Mouse (Mus musculus): ENCODE measurements around the gene Ranbp10.
A peak's percentile ranks its signal among the peaks of the same experiment; 100 is the strongest.

Ranbp10 gene

DNA sequence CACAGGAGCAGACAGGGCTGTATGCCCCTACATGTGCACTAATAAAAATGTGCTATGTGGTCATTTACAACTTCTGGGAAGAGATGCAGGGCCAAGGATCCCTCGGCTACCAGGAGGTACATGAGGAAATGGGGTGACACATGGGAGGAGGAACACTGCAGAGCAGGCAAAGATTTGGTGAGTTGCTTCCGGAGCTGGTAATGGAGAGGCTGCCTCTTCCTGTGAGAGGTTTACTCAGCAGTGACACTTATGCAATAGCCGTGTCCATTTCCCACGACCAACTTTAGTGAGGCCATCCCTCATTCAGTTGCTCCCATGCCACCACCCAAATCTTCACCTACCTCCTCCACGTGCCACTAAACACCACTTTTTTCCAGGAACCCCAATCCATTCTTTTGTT is 46.9 kb downstream of the Ranbp10 start:
- no peak for DNase-seq

DNA sequence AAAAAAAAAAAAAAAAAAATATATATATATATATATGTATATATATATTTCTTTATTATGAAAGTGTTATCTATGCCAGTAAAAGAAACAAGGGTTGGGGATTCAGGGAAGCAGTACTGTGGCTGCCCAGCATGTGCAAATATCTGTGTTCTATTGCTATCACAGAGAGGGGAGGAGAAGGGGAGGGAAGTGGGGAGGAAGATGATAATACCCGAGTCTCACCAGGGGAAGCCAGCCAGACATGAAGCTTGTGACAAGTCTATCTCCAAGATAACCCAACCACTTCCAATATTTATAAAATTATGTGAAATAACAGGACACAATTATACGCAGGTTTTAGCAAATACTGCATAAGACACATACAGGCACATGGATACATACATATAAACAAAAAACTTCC is 49.3 kb downstream of the Ranbp10 start:
- DNase-seq, result no peak

DNA sequence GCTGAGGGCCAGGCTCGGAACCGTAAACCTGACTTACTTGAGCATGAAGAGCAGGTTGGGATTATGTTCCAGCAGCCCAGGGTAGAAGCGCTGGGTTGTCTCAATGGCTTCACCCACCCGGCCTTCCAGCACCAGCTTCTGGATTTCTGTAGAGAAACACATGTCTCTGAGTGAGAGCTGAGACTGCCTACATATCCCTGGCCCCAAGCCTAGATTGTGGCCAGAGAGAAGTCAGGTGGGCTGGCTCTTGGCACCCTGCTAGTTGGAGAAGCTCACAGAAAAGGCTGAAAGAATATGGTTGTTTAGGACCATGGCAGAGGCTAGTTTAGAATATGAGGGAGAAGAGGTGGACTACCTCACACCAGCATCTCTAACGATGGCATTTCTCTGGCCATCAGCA is 52.7 kb downstream of the Ranbp10 start:
- DNase-seq, result no peak

DNA sequence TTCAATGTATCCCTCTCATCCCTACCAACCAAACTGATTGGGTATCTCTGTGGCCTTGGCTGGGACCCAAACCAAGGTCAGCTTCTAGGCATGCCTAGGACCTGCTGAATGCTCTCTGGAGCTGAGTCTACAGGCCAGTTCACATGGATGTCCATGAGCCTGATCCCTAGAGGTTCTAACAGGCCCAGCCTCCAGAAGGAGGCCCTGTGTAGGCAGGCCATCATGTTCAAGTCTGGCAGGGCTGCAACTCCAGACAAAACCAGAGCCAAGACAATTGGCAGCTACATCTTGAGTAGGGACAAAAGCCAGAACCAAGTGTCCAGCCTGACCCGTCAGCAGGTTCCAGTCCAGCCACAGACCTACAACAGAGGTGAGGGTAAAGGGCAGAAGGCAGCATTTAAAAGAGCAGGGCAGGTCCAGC is 53.7 kb downstream of the Ranbp10 start:
- no peak for DNase-seq

DNA sequence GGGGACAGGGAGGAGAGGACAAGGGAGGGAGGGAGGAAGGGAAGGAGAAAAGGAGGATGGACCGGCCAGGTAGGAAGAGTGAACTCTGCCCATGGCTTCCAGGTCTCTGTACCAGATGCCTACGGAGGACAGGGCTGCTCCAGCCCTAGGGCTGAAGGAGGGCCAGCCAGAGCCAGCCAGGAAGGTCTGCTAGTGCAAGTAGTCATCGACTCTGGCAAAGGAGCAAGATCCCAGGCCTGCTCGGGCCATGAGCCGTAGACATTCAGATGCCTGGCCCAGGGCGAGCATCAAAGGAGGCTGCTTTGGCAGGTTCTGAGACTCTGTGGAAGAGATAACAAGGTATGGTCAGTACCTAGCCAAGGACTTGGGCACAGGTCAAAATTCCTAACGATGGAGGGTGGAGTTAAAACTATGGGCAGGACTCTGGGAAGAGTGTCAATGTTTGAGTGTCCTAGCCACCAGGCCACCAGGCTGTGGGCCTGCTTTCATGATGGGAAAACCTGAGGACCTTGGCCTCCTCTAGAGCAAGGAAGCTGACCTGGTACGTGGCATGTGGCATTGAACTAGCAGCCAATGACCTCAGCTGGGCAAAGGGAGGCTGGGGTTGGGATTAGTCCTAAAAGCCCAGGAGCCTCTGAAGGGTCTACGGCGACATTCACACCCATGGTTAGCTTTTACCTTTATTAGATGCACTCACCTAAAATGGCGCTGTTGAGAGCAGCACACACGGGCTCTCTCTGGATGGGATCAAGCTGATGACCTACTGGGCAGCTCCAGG is 55.6 kb downstream of the Ranbp10 start:
- no peak for DNase-seq

DNA sequence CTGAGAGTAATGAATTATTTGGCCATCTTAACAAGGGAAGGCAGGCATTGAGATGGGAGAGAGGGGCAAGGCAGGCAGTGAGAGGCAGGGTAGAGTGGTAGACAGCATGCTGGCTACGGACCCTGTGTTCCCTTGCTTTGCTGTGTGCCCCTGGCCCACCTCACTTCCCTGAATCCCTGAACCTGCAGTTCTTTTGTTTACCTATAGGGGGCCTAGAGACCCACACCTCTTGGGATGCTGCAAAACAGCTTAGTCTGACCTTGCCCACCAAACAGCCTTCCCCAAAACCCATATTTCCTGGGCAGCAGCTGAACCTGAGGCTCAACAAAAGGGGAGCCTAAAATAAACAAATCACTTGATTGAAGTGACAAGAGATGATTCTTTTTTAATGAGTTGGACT is 56.5 kb downstream of the Ranbp10 start:
- DNase-seq, result no peak

DNA sequence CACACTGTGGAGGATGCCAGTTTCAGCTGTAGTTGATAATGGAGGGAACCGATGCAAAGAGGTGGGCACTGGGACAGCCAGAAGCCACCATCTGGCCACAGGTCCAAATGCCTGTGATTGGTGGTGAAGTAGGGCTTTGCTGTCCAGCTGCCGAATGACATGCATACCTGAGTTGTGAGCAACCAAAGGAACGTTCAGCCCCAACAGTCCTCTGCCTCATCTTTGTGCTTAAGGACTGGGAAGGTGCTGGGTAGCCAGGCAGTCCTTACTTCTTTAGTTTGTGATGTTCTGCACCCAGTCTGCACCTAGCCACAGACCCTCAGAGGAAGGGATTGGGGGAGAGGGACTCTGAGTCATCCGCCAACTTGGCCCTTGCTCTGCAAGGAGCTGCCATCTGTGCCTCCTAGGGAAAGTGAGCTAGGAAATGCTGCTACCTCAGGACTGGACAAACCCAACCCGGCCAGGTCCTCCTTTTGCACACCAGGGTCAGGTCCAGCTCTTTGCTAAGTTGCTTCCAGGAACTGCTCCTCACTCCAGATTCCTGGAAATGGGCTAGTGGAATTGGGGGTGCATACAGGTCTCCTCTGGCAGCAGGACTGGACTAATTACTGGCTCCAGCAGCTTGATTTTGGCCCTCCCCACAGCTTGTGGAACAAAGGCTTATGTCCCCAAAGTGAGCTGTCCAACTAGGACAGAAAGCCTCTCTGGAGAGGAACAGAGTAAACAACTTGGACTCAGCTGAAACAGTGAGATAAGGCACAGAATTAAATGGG is 58.5 kb downstream of the Ranbp10 start:
- no peak for DNase-seq

DNA sequence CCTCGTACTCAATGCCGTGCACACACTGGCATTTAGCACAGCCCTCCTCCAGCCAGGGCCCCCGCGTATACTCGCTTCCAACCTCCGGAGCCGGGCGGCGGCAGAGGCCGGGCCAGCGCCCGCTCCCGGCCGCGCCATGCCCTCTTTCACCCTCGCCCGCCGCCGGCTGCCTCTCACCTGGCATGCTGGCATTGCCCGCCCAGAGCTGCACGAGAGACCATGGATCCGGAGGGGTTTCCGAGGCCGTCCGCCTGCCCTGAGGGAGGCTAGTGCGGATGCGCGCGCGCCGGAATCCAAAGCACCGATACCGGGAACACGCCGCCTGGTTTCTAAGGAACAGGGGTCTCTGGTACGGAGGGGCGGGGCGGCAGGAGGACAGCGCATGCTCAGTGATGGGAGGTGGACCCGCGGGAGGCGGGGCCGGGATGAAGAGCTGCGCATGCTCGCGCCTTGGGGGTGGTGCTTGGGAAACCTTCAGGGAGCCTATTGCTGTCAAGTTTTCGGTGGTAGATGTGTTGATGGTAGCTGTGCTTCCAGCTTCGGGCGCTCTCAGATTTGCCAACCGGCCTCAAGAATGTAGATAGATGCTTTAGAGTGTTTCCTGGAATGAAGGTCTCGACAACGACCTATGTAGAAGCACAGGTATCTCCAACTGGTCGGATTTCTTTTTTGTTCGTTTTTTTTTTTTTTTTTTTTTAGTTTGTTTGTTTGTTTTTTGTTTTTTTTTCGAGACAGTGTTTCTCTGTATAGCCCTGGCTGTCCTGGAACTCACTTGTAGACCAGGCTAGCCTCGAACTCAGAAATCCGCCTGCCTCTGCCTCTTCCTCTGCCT is 68.7 kb downstream of the Ranbp10 start, which contains the start of gene Gfod2:
Gfod2 (minus strand) TSS at position 388 of the 832 bp plus-strand sequence.
- DNase-seq, result peak; percentile 98

DNA sequence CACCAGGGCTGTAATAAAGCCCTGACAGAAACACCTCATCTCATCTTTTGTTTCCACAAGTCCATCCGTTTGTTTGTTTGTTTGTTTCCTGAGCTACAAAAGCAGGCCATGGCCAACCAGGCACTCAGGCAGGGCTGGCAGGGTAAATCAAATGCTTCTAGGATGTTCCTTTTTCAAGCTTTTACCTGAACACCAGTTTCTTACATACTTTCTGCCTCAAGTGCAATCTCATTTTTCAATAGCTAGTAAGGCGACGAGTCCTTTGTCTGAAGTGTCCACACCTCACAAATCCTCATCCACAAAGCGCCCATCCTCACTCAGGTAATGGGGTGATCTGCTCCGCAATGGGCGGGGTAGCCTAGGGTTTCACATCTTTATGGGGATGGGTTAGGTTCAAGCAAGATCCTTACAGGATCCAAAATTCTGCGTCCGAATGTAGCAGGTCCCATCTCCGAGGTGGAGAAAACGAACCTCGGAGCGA is 69.3 kb downstream of the Ranbp10 start:
- DNase-seq, result no peak

DNA sequence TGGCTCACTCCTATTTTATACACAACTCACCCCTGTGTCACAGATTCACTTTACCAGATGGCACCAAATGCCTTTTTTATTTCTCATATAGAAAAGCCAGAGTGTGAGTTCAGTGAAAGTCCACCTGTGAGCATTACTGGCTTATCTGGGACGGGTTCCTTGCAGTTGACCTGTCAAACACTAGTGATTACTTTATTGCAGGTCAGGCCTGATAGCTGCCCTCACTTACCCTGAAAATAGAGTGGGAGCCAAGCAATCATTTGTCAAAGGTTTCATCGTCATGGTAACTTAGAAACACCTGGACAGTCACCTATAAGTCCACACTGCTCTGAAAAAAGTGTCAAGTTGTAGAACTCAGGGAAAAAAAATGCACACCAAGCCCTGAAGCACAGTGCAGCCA is 72.5 kb downstream of the Ranbp10 start:
- no peak for DNase-seq

DNA sequence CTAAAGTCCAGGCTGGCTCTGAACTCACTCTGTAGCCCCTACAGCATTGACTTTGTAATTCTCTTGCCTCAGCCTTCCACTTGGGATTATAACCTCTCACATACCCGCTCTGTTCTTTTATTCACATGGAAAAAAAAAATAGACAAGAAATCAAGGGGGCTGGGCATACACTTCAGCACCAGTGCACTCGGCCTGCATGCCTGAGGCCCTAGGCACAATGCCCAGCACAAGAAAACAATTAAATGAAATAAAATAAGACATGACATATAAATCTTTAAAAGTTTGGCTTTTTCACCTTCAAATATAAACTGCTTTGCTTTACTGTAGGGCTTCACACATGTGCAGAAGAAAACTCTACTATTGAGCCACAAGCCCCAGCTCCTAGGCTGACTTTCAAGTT is 73.2 kb downstream of the Ranbp10 start:
- DNase-seq, result no peak

DNA sequence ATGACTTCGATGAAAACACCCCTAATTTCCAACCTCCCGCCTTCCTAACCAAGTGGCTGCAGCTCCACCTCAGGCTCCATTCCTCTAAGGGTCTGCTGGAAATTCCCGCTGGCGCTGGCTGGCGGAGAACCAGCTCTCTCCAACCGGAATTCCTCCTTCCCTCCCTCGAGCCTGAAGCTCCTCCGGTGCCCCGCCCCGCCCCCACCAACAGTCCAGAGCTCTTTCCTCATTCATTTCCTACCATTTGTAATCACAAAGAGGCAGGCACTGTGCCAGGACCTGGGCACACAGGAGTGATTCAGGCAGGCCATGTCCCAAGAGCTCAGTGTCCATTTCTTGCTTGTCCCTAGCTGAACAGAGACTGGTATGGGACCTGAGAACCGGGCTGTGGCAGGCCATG is 76.5 kb downstream of the Ranbp10 start:
- no peak for DNase-seq

DNA sequence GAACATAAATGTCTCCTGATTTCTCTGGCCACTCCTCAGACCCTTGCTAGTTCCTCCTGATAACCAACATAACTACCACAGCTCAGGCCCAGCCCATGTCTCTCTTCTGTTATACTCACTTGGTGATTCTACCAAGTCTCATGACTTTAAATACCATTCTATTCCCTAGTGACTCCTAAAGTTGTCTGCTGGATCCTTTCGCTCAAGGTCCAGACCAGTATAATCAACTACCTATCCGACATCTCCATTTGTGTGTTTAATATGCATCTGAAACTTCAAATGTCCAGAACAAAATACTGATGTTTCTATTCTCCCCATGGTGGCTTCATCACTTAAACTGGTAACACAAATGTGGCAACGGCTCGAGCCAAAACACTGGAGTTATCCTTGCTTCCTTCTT is 83.8 kb downstream of the Ranbp10 start:
- no peak for DNase-seq

DNA sequence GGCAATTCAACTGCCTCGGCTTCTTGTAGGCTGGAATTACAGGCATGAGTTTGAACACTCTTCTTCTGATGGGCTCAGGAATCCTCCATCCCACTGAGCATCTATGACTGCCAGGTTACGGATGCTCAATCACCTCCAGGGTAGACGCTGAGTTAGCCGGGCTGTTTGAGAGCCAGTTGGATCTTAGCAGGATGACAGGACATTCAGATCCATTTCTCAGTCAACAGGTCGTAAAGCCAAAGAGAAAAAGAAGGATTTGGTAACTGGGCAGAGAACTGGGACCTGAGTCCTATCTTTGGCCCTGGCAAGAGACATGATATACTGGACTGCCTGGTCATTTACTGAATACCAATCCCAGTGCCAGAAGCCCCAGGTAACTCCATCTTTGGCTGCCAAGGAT is 87.9 kb downstream of the Ranbp10 start:
- DNase-seq, result no peak

DNA sequence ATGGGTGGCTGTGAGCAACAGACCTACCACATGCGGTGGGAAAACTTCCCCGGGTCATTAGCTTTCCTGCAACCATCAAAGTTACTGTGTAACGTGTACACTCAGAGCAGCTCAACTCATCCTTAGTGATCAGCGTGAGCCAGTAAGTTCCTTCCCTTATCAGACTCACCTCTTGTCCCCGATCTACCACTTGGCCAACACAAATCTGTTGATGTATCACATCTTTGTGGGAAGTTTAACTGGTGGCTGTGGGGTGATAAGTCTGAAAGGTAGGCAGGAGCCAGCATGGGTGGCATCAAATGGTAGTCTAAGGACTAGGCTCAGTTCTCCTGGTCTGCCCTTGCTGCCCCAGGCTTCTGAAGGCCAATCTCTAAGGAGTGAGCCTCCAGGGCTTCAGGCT is 95.0 kb downstream of the Ranbp10 start:
- no peak for DNase-seq

DNA sequence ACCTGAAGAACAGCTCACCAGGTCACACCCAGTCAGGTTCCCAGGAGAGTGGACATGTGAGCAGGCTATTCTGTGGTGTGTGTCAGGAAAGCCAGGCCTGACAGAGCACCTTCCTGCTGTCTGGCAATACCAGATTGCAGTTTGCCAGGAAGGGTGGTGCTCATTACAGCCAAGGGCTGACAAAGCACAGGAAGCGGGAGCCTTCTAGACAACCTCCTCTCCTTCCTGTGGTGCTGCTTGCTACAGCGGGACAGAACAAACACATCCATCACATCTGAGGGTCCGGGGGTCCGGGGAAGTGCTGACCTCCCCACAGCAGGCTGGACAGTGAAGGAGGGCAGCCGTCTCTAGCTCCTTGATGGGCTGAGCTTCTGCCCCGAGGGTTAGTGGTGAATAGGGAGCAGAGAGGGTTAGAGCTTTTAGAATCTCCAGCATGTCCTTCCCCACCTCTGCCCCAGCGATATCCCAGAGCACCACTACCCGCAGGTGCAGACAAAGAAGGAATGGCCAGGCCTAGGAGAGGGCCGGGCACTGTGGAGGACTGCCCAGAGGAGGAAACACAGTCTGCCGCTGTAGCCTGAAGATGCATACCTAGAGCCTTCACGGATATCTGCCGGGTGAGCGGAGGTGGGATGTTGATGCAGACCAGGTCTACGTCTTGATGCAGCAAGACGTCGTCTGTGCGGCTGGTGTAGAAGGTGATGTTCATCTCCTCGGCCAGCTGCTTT is 99.6 kb downstream of the Ranbp10 start:
- DNase-seq, result no peak

DNA sequence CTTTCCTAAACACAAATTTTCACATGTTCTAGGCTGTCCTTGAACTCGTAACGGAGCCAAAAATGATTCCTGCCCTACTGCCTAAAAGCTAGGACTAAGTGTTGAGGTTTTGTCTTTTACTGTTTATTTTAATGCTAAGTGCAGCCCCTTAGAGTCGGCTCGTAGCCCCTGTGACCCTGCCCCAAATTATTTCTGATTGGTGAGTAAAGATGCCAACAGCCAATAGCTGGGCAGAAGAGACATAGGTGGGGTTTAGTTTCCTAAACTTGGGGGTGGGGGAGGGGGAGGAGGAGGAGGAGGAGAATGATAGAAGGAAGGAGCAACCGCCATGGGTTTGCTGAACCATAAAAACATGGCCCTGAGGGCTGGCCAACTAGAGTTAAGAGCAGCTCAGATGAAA is 101.4 kb downstream of the Ranbp10 start:
- no peak for DNase-seq

DNA sequence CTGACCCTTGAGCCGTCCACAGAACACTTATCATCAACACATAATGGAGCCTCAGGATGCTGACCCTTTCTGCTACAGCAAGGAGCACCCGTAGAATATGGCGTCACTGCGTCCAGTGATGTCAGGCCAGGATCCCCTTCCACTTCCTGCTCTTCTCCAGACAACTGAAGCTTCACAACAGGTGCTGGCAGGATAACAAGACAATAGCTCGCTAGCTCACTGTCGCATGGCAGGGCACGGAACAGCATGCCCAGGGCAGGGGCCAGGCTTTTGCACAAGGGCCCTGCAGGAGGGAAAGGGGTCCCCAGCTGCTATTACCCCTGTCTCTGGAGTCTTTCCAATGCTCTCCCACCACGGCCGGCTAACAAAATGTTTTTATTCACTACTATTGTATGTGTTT is 104.3 kb downstream of the Ranbp10 start:
- DNase-seq, result no peak

DNA sequence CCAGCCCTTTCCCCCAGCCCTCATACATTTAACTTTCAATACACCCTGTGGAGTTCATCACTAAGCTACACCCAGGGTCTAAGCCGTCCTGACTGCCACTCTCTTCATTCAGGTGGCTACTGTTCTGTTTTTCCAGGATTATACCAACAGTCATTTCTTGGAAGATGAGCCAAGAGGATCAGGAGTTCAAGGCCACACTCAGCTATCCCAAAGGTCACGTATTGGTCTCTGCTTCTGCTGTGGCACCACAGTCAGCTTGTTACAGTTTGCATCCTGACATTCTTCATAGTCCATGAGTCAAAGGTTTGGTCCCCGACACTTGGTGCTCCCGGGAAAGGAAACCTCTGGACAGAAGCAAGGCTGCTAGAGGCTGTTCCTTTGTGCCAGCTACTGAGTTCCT is 107.5 kb downstream of the Ranbp10 start:
- no peak for DNase-seq
